Mouse (Mus musculus): Measurements from ENCODE around the gene Ola1. TPM values are rescaled to one million over a fixed set of nuclear protein-coding genes. Genes with fewer than 3 reads are reported as not detected.

Ola1 gene
- polyA plus RNA-seq, 1 experiment from 2014 or later = 62.7 TPM

- 14% methylated on average over 3 of the region's 3 CpGs for WGBS
- no peak overlapping the region for H3K4me2 ChIP-seq (ENCODE audit: low read length)
- no peaks in the 10 kb centered on the region for H3K4me1 ChIP-seq (ENCODE audit: control insufficient read depth in 2 of 2, insufficient read depth in 2 of 2, low read length in 2 of 2)
These were observed 68.2 kb downstream of the Ola1 start for GRCm38 (mm10) chr2:73150526-73150925.

DNA sequence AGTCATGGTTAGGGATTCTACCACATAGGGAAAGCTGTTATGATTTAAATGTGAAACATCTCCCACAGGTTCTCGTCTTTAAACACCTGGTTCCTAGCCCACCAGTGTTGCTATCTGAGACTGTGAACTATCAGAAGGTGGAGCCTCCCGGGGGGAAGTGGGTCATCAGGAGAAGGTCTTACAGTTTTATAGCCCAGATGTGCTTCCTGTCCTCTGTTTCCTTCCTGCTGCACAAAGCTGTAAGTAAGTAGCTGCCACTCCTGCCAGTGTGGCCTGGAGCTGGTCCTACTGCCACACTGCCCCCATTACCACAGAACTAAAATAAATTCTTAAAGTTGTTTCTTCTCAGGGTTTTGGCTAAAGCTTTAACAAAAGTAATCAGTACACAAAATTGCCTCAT, 72.6 kb downstream of the Ola1 start:
- no peaks in the 10 kb centered on the region for H3K4me1 ChIP-seq (ENCODE audit: control insufficient read depth in 2 of 2, insufficient read depth in 2 of 2, low read length in 2 of 2)
- H3K36me3 ChIP-seq (ENCODE audit: control insufficient read depth, insufficient read depth, low read length) = peaks cover 6% of the 10 kb centered on the region
- no peak overlapping the region for H3K4me3 ChIP-seq (ENCODE audit: control insufficient read depth in 1 of 2, insufficient read depth in 1 of 2, low read depth in 1 of 2, low read length in 2 of 2)
- WGBS = 81% methylated on average over 2 of the region's 2 CpGs
- ATAC-seq (ENCODE audit: insufficient number of reproducible peaks, insufficient read depth, low FRiP score, low read depth) = no peak
- H3K27me3 ChIP-seq (ENCODE audit: control insufficient read depth, insufficient read depth, low read length) = no peaks in the 10 kb centered on the region
- H3K27ac ChIP-seq (replicated peaks in 1 of 2; ENCODE audit: control insufficient read depth in 1 of 2, insufficient read depth in 1 of 2, low read depth in 2 of 2, low read length in 2 of 2) = no peak overlapping the region
- no peak overlapping the region for H3K4me2 ChIP-seq (ENCODE audit: low read length)
- H3K9ac ChIP-seq (ENCODE audit: low read length) = no peak overlapping the region
- no peaks in the 10 kb centered on the region for H3K9me3 ChIP-seq (ENCODE audit: control insufficient read depth, low read length)

More at GRCm38 (mm10) chr2:73150526-73150925, 68.2 kb downstream of the Ola1 start:
- H3K9me3 ChIP-seq (ENCODE audit: control insufficient read depth, low read length) = no peaks in the 10 kb centered on the region
- H3K27me3 ChIP-seq (ENCODE audit: control insufficient read depth, insufficient read depth, low read length) = no peaks in the 10 kb centered on the region
- H3K9ac ChIP-seq (ENCODE audit: low read length) = no peak overlapping the region
- H3K4me3 ChIP-seq (ENCODE audit: control insufficient read depth in 1 of 2, insufficient read depth in 1 of 2, low read depth in 1 of 2, low read length in 2 of 2) = no peak overlapping the region
- H3K27ac ChIP-seq (replicated peaks in 1 of 2; ENCODE audit: control insufficient read depth in 1 of 2, insufficient read depth in 1 of 2, low read depth in 2 of 2, low read length in 2 of 2) = no peak overlapping the region
- H3K36me3 ChIP-seq (ENCODE audit: control insufficient read depth, insufficient read depth, low read length) = peaks cover 11% of the 10 kb centered on the region
- ATAC-seq (ENCODE audit: insufficient number of reproducible peaks, insufficient read depth, low FRiP score, low read depth) = no peak

- H3K4me1 ChIP-seq (ENCODE audit: control insufficient read depth in 2 of 2, insufficient read depth in 2 of 2, low read length in 2 of 2) = no peaks in the 10 kb centered on the region
- no peak overlapping the region for H3K4me3 ChIP-seq (ENCODE audit: control insufficient read depth in 1 of 2, insufficient read depth in 1 of 2, low read depth in 1 of 2, low read length in 2 of 2)
- no peak overlapping the region for H3K9ac ChIP-seq (ENCODE audit: low read length)
- peaks cover 8% of the 10 kb centered on the region for H3K36me3 ChIP-seq (ENCODE audit: control insufficient read depth, insufficient read depth, low read length)
- H3K27ac ChIP-seq (replicated peaks in 1 of 2; ENCODE audit: control insufficient read depth in 1 of 2, insufficient read depth in 1 of 2, low read depth in 2 of 2, low read length in 2 of 2) = no peak overlapping the region
- no peaks in the 10 kb centered on the region for H3K9me3 ChIP-seq (ENCODE audit: control insufficient read depth, low read length)
- ATAC-seq (ENCODE audit: insufficient number of reproducible peaks, insufficient read depth, low FRiP score, low read depth) = no peak
- H3K27me3 ChIP-seq (ENCODE audit: control insufficient read depth, insufficient read depth, low read length) = no peaks in the 10 kb centered on the region
- no peak overlapping the region for H3K4me2 ChIP-seq (ENCODE audit: low read length)
- 83% methylated on average over 2 of the region's 2 CpGs for WGBS
These were observed 75.0 kb downstream of the Ola1 start for GRCm38 (mm10) chr2:73143732-73144131.

- Histone ChIP-seq H3K9ac (ENCODE audit: low read length) (no peak overlapping the region), H3K4me2 (ENCODE audit: low read length) (no peak overlapping the region), H3K36me3 (ENCODE audit: control insufficient read depth, insufficient read depth, low read length) (peaks cover 8% of the 10 kb centered on the region), H3K4me1 (ENCODE audit: control insufficient read depth in 2 of 2, insufficient read depth in 2 of 2, low read length in 2 of 2) (no peaks in the 10 kb centered on the region), H3K4me3 (ENCODE audit: control insufficient read depth in 1 of 2, insufficient read depth in 1 of 2, low read depth in 1 of 2, low read length in 2 of 2) (no peak overlapping the region), H3K9me3 (ENCODE audit: control insufficient read depth, low read length) (no peaks in the 10 kb centered on the region), H3K27ac (replicated peaks in 1 of 2; ENCODE audit: control insufficient read depth in 1 of 2, insufficient read depth in 1 of 2, low read depth in 2 of 2, low read length in 2 of 2) (no peak overlapping the region), H3K27me3 (ENCODE audit: control insufficient read depth, insufficient read depth, low read length) (no peaks in the 10 kb centered on the region)
- 72% methylated on average over 7 of the region's 7 CpGs for WGBS
- no peak for ATAC-seq (ENCODE audit: insufficient number of reproducible peaks, insufficient read depth, low FRiP score, low read depth)
These were observed 75.8 kb downstream of the Ola1 start for GRCm38 (mm10) chr2:73142832-73143470.

DNA sequence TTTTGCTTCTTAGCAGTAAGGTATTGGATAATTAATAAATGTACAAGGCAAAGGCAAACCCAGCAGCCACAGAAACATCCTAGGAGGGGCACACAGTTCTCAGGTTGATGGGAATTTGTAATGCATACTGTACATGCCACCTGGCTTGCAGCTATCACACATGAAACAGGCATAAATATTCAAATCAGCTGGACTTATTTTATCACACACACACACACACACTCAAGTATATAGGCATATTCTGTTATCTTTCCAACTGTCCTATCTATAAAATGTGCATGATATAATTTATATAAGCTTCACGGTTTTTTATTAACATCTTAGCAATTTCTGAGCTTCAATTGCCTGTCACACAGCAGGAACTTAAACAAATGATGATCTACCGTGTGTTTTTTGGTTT, 85.8 kb downstream of the Ola1 start:
- Histone ChIP-seq H3K4me3 (ENCODE audit: control insufficient read depth in 1 of 2, insufficient read depth in 1 of 2, low read depth in 1 of 2, low read length in 2 of 2) (no peak overlapping the region), H3K4me1 (ENCODE audit: control insufficient read depth in 2 of 2, insufficient read depth in 2 of 2, low read length in 2 of 2) (no peaks in the 10 kb centered on the region), H3K9ac (ENCODE audit: low read length) (no peak overlapping the region), H3K9me3 (ENCODE audit: control insufficient read depth, low read length) (no peaks in the 10 kb centered on the region), H3K36me3 (ENCODE audit: control insufficient read depth, insufficient read depth, low read length) (no peaks in the 10 kb centered on the region), H3K4me2 (ENCODE audit: low read length) (no peak overlapping the region), H3K27me3 (ENCODE audit: control insufficient read depth, insufficient read depth, low read length) (no peaks in the 10 kb centered on the region), H3K27ac (replicated peaks in 1 of 2; ENCODE audit: control insufficient read depth in 1 of 2, insufficient read depth in 1 of 2, low read depth in 2 of 2, low read length in 2 of 2) (no peak overlapping the region)
- ATAC-seq (ENCODE audit: insufficient number of reproducible peaks, insufficient read depth, low FRiP score, low read depth) = no peak
- WGBS = 92% methylated on average over 2 of the region's 2 CpGs

- H3K4me1 ChIP-seq (ENCODE audit: control insufficient read depth in 2 of 2, insufficient read depth in 2 of 2, low read length in 2 of 2) = no peaks in the 10 kb centered on the region
- no peak for ATAC-seq (ENCODE audit: insufficient number of reproducible peaks, insufficient read depth, low FRiP score, low read depth)
- no peaks in the 10 kb centered on the region for H3K9me3 ChIP-seq (ENCODE audit: control insufficient read depth, low read length)
- no peak overlapping the region for H3K27ac ChIP-seq (replicated peaks in 1 of 2; ENCODE audit: control insufficient read depth in 1 of 2, insufficient read depth in 1 of 2, low read depth in 2 of 2, low read length in 2 of 2)
- H3K27me3 ChIP-seq (ENCODE audit: control insufficient read depth, insufficient read depth, low read length) = no peaks in the 10 kb centered on the region
- H3K4me3 ChIP-seq (ENCODE audit: control insufficient read depth in 1 of 2, insufficient read depth in 1 of 2, low read depth in 1 of 2, low read length in 2 of 2) = no peak overlapping the region
- H3K4me2 ChIP-seq (ENCODE audit: low read length) = no peak overlapping the region
- H3K9ac ChIP-seq (ENCODE audit: low read length) = no peak overlapping the region
- no peaks in the 10 kb centered on the region for H3K36me3 ChIP-seq (ENCODE audit: control insufficient read depth, insufficient read depth, low read length)
- 72% methylated on average over 1 of the region's 1 CpGs for WGBS
These were observed 91.0 kb downstream of the Ola1 start for GRCm38 (mm10) chr2:73127686-73128085.

GRCm38 (mm10) chr2:73118781-73119180, 99.9 kb downstream of the Ola1 start:
- no peak overlapping the region for H3K4me3 ChIP-seq (ENCODE audit: control insufficient read depth in 1 of 2, insufficient read depth in 1 of 2, low read depth in 1 of 2, low read length in 2 of 2)
- H3K9me3 ChIP-seq (ENCODE audit: control insufficient read depth, low read length) = no peaks in the 10 kb centered on the region
- H3K4me2 ChIP-seq (ENCODE audit: low read length) = no peak overlapping the region
- no peaks in the 10 kb centered on the region for H3K27me3 ChIP-seq (ENCODE audit: control insufficient read depth, insufficient read depth, low read length)
- ATAC-seq (ENCODE audit: insufficient number of reproducible peaks, insufficient read depth, low FRiP score, low read depth) = no peak
- no peaks in the 10 kb centered on the region for H3K4me1 ChIP-seq (ENCODE audit: control insufficient read depth in 2 of 2, insufficient read depth in 2 of 2, low read length in 2 of 2)
- 87% methylated on average over 2 of the region's 2 CpGs for WGBS
- no peak overlapping the region for H3K9ac ChIP-seq (ENCODE audit: low read length)
- no peaks in the 10 kb centered on the region for H3K36me3 ChIP-seq (ENCODE audit: control insufficient read depth, insufficient read depth, low read length)
- no peak overlapping the region for H3K27ac ChIP-seq (replicated peaks in 1 of 2; ENCODE audit: control insufficient read depth in 1 of 2, insufficient read depth in 1 of 2, low read depth in 2 of 2, low read length in 2 of 2)

- no peaks in the 10 kb centered on the region for H3K27me3 ChIP-seq (ENCODE audit: control insufficient read depth, insufficient read depth, low read length)
- ATAC-seq (ENCODE audit: insufficient number of reproducible peaks, insufficient read depth, low FRiP score, low read depth) = no peak
- no peaks in the 10 kb centered on the region for H3K9me3 ChIP-seq (ENCODE audit: control insufficient read depth, low read length)
- H3K9ac ChIP-seq (ENCODE audit: low read length) = no peak overlapping the region
- no peak overlapping the region for H3K4me3 ChIP-seq (ENCODE audit: control insufficient read depth in 1 of 2, insufficient read depth in 1 of 2, low read depth in 1 of 2, low read length in 2 of 2)
- H3K27ac ChIP-seq (replicated peaks in 1 of 2; ENCODE audit: control insufficient read depth in 1 of 2, insufficient read depth in 1 of 2, low read depth in 2 of 2, low read length in 2 of 2) = no peak overlapping the region
- H3K4me1 ChIP-seq (ENCODE audit: control insufficient read depth in 2 of 2, insufficient read depth in 2 of 2, low read length in 2 of 2) = no peaks in the 10 kb centered on the region
- H3K4me2 ChIP-seq (ENCODE audit: low read length) = no peak overlapping the region
- no peaks in the 10 kb centered on the region for H3K36me3 ChIP-seq (ENCODE audit: control insufficient read depth, insufficient read depth, low read length)
- 78% methylated on average over 5 of the region's 5 CpGs for WGBS
These were observed 111.6 kb downstream of the Ola1 start for GRCm38 (mm10) chr2:73107089-73107488.
